Mouse (Mus musculus) C2C12 (cell line): ENCODE results near the gene Tubgcp5. TPM values are rescaled to one million over a fixed set of nuclear protein-coding genes. Genes with fewer than 3 reads are reported as not detected.

Source experiments
- H3K27me3 ChIP-seq: one replicate; pipeline ENCODE4 v1.6.1; 2011; ENCODE audit not compliant: control insufficient read depth, insufficient read depth, insufficient read length
- H3K36me3 ChIP-seq: one replicate; pipeline ENCODE4 v1.6.1; 2011; ENCODE audit not compliant: control insufficient read depth, insufficient read depth
- H3K4me3 ChIP-seq: one replicate; pipeline ENCODE4 v1.5.1; 2011; ENCODE audit warnings: mild to moderate bottlenecking, control low read depth; ENCODE audit not compliant: poor library complexity, insufficient read depth, severe bottlenecking
- H3K79me2 ChIP-seq: one replicate; pipeline ENCODE4 v1.6.1; 2011; ENCODE audit not compliant: control insufficient read depth, insufficient read depth
- H3K79me3 ChIP-seq: one replicate; pipeline ENCODE4 v1.6.1; 2011; ENCODE audit warnings: low read depth, control low read depth
- H3ac ChIP-seq: one replicate; pipeline ENCODE3; 2011; ENCODE audit warnings: low read depth; ENCODE audit not compliant: control insufficient read depth, insufficient read length
- CEBPB ChIP-seq: IDR thresholded peaks from one replicate; pipeline ENCODE4 v1.6.1; 2011; ENCODE audit warnings: low read depth, mild to moderate bottlenecking, control low read depth, moderate library complexity
- CTCF ChIP-seq: IDR thresholded peaks from one replicate; pipeline ENCODE4 v1.5.1; 2011; ENCODE audit not compliant: control insufficient read depth, insufficient read depth, insufficient read length
- FOSL1 ChIP-seq: IDR thresholded peaks from one replicate; pipeline ENCODE4 v1.8.0; 2011; ENCODE audit warnings: mild to moderate bottlenecking, low read length; ENCODE audit not compliant: poor library complexity, insufficient read depth, severe bottlenecking
- MAX ChIP-seq: IDR thresholded peaks from one replicate; pipeline ENCODE4 v1.6.1; 2011; ENCODE audit warnings: mild to moderate bottlenecking, control low read depth
- MYOD1 ChIP-seq: IDR thresholded peaks from one replicate; pipeline ENCODE4 v1.6.1; 2011; ENCODE audit warnings: low read depth; ENCODE audit not compliant: control insufficient read depth, insufficient read length
- MYOG ChIP-seq: IDR thresholded peaks from one replicate; pipeline ENCODE4 v1.6.1; 2011; ENCODE audit not compliant: control insufficient read depth, insufficient read length; ENCODE audit errors: extremely low read depth
- USF1 ChIP-seq: IDR thresholded peaks from one replicate; pipeline ENCODE4 v1.6.1; 2011; ENCODE audit warnings: low read depth, mild to moderate bottlenecking, control low read depth, moderate library complexity
- polyA plus RNA-seq: library from polyadenylated mRNA; unstranded; fragments of >200 nt; fragmentation: generic; extraction: Trizol; gene quantifications from one replicate; pipeline ENCODE4 v1.2.1, GENCODE M21; 2012; ENCODE audit warnings: missing spikeins

Gene Tubgcp5
- polyA plus RNA-seq, 1 experiment, result 3.6 TPM

GRCm38 (mm10) chr7:55856741-55857140 lies 62.8 kb downstream of the Tubgcp5 start:
- H3K27me3 ChIP-seq, result no peaks in the 10 kb centered on the region
- H3K36me3 ChIP-seq, result no peaks in the 10 kb centered on the region
- TF ChIP-seq MYOD1, result no peak
- no peak for TF ChIP-seq CTCF
- no peak for TF ChIP-seq USF1
- TF ChIP-seq FOSL1, result no peak
- TF ChIP-seq MYOG, result no peak
- TF ChIP-seq MAX, result no peak
- no peak for TF ChIP-seq CEBPB
- H3K79me3 ChIP-seq, result peaks cover 68% of the 10 kb centered on the region
- H3ac ChIP-seq, result no peak overlapping the region
- peaks cover 100% of the 10 kb centered on the region for H3K79me2 ChIP-seq
- no peak overlapping the region for H3K4me3 ChIP-seq

GRCm38 (mm10) chr7:55857729-55858128 lies 63.8 kb downstream of the Tubgcp5 start:
- no peaks in the 10 kb centered on the region for H3K36me3 ChIP-seq
- H3K79me2 ChIP-seq, result peaks cover 100% of the 10 kb centered on the region
- H3K4me3 ChIP-seq, result no peak overlapping the region
- peaks cover 70% of the 10 kb centered on the region for H3K79me3 ChIP-seq
- H3K27me3 ChIP-seq, result no peaks in the 10 kb centered on the region
- no peak overlapping the region for H3ac ChIP-seq
- TF ChIP-seq CTCF (no peak), FOSL1 (no peak), CEBPB (no peak), MYOG (no peak), MAX (no peak), USF1 (no peak), MYOD1 (no peak)

- H3K4me3 ChIP-seq, result no peak overlapping the region
- H3K79me2 ChIP-seq, result peaks cover 100% of the 10 kb centered on the region
- H3ac ChIP-seq, result no peak overlapping the region
- peaks cover 3% of the 10 kb centered on the region for H3K36me3 ChIP-seq
- H3K27me3 ChIP-seq, result no peaks in the 10 kb centered on the region
- TF ChIP-seq USF1 (no peak), CEBPB (no peak)
- peaks cover 67% of the 10 kb centered on the region for H3K79me3 ChIP-seq
These were observed 65.0 kb downstream of the Tubgcp5 start for GRCm38 (mm10) chr7:55858836-55859517.

- TF ChIP-seq MAX, result no peak
- TF ChIP-seq FOSL1, result no peak
- TF ChIP-seq CEBPB, result no peak
- no peak for TF ChIP-seq MYOG
- TF ChIP-seq CTCF, result no peak
- TF ChIP-seq MYOD1, result no peak
- H3K79me3 ChIP-seq, result peaks cover 67% of the 10 kb centered on the region
- peaks cover 100% of the 10 kb centered on the region for H3K79me2 ChIP-seq
- H3ac ChIP-seq, result no peak overlapping the region
- H3K4me3 ChIP-seq, result no peak overlapping the region
- H3K36me3 ChIP-seq, result peaks cover 3% of the 10 kb centered on the region
- H3K27me3 ChIP-seq, result no peaks in the 10 kb centered on the region
These were observed 65.5 kb downstream of the Tubgcp5 start for GRCm38 (mm10) chr7:55859518-55859872.

GRCm38 (mm10) chr7:55859956-55860355 lies 66.0 kb downstream of the Tubgcp5 start:
- Histone ChIP-seq H3K36me3 (peaks cover 3% of the 10 kb centered on the region), H3K27me3 (no peaks in the 10 kb centered on the region), H3ac (no peak overlapping the region), H3K4me3 (no peak overlapping the region), H3K79me3 (peaks cover 66% of the 10 kb centered on the region), H3K79me2 (peaks cover 100% of the 10 kb centered on the region)
- TF ChIP-seq FOSL1, result no peak
- no peak for TF ChIP-seq CEBPB
- no peak for TF ChIP-seq MAX
- TF ChIP-seq CTCF, result no peak
- no peak for TF ChIP-seq MYOG
- no peak for TF ChIP-seq USF1
- no peak for TF ChIP-seq MYOD1

- no peaks in the 10 kb centered on the region for H3K27me3 ChIP-seq
- no peak overlapping the region for H3K4me3 ChIP-seq
- H3K79me3 ChIP-seq, result peaks cover 62% of the 10 kb centered on the region
- peaks cover 3% of the 10 kb centered on the region for H3K36me3 ChIP-seq
- no peak overlapping the region for H3ac ChIP-seq
- peaks cover 100% of the 10 kb centered on the region for H3K79me2 ChIP-seq
- no peak for TF ChIP-seq USF1
- no peak for TF ChIP-seq CEBPB
- no peak for TF ChIP-seq MAX
- TF ChIP-seq MYOD1, result no peak
- TF ChIP-seq FOSL1, result no peak
- no peak for TF ChIP-seq MYOG
- no peak for TF ChIP-seq CTCF
These were observed 67.2 kb downstream of the Tubgcp5 start for GRCm38 (mm10) chr7:55861175-55861574.
